Mouse (Mus musculus) retina, postnatal 1 day (tissue): Measurements from ENCODE around the gene Kdelr3.

Experiments
- DNase-seq: peaks from one replicate; pipeline ENCODE4 v3.0.0-alpha.2; 2012

Kdelr3 gene

DNA sequence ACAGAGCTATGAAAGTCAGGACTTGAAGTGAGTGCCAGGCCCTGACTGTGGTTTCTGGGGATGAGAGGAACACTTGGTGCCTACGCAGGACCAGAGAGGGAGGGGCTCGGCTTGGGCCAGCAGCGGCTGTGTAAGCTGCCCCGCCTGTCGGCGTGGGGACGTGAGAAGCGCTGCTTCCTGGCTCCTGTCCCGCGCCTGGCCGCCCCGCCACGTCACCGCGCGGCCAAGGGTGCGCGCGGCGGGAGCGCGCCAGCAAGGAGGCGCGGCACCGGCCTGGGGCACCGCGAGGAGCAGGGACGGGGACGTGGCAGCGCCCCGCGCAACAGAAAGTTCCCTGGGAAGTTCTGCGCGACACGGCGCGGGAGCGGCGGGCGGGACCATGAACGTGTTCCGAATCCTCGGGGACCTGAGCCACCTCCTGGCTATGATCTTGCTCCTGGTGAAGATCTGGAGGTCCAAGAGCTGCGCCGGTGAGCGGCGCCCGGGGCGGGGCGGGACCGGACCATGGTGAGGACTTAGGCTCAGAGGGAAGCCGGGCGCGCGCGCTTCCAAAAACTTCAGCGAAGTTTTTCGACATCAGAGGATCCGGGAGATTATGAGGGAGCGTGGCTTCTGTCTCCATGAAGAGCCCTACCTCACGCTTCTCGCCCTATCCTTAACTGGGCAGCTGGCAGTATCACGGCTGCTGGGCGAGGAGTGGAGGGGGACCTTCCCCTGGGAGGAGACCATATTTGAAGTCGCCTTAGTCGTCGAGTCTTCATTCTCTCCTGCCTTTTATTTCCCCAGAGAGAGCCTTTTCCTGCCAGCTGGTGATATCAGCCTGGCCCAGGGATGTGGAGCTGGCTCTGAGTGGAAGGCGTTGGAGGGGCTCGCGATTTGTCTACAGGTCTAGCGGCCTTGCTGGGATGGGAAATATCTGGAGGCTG, at the start of gene Kdelr3:
Kdelr3 (plus strand) TSS at position 241 of the 926 bp plus-strand sequence.
- peak; percentile 78 for DNase-seq

DNA sequence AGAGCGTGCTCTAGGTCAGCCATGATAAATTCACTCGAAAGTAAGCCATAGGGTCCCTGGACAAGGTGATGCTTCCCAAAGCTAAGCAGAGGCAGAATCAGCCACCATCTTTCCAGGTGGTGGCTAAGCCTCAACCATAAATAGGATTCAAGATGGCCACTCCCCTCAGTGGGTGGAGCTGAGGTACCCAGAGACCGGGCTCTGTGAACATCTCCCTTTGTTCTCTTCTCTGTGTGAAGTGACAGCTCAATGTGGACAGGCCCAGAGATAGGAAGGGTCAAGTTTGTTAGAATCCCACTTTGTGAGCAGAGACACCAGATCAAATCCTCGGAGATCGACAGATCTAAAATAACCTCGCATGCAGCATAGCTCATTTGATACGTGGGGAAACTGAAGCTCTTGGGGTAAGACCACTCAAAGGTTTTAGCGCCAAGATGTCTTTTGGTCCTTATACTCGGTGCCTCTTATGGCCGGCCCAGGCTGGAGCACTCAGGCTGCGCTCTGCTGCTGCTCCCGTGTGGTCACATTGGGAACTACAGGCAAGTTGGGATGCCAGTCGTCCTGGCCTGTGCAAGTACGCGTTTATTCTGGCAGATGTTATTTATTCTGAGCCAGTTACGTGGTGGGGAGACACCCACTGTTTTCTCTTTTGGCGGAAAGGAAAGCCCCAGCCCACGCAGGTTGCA, 49.5 kb upstream of the Kdelr3 start:
- DNase-seq = peak; percentile 86

DNA sequence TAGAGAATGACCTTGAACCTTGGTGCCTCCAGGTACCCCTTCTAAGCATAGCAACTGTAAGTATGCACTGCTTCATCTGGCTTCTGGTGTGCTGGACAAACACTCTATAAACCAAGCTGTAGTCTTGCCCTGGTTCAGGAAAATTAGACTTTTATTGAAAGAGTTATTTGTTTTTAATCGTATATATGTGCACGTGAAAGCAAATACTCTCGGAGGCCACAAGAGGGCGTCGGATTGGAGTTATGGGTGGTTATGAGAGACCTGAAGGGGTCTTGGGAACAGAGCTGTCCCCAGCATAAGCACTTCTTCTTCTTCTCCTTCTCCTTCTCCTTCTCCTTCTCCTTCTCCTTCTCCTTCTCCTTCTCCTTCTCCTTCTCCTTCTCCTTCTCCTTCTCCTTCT, 46.6 kb upstream of the Kdelr3 start:
- DNase-seq = no peak

DNA sequence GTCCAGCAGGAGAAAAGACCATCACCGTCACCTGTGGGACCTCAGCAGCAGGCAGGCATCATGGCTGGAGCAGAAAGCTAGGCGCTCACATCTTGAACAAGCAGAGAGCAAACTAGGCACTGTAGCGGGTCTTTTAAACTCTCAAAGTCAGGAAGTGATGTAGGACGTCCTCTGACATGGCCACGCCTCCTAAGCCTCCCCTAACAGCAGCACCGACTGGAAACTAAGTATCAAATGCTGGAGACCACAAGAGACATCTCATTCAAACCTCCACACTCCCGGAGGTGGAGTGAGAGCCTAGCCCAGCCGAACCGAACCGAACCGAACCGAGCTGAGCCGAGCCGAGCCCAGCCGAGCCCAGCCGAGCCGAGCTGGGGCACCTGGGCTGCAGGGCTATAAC, 45.6 kb upstream of the Kdelr3 start:
- DNase-seq = no peak

DNA sequence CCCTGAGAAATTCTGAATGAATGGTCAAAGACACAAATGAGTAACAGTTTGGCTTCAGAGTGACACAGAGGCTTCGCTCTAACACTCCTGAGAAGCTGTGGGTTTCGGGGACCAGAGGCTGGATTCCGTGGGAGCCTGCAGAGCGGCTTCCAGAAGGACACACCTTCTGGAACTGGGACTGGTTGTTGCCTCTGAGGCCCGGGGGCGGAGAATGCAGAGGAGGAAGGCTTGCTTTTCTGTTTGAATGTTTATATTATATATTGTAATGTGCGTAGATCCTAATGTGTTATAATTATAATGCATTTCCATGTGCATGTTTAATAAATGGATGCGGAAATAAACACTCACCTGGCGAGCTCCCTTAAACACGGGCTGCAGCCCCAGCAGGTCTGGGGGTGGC, 45.1 kb upstream of the Kdelr3 start:
- DNase-seq = no peak

DNA sequence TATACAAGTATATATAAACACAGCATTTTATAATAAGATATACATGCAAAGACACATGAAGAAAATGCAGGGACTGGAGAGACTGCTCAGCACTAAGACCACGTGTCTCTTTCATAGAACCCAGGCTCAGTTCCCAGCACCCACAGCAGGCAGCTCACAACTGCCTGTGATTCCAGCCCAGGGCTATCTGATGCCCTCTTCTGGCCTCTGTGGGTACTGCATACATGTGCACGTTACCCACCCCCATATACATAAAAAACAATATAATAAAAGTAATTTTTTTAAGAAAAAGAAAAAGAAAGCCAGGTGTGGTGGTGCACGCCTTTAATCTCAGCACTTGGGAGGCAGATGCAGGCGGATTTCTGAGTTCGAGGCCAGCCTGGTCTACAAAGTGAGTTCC, 43.2 kb upstream of the Kdelr3 start:
- no peak for DNase-seq

DNA sequence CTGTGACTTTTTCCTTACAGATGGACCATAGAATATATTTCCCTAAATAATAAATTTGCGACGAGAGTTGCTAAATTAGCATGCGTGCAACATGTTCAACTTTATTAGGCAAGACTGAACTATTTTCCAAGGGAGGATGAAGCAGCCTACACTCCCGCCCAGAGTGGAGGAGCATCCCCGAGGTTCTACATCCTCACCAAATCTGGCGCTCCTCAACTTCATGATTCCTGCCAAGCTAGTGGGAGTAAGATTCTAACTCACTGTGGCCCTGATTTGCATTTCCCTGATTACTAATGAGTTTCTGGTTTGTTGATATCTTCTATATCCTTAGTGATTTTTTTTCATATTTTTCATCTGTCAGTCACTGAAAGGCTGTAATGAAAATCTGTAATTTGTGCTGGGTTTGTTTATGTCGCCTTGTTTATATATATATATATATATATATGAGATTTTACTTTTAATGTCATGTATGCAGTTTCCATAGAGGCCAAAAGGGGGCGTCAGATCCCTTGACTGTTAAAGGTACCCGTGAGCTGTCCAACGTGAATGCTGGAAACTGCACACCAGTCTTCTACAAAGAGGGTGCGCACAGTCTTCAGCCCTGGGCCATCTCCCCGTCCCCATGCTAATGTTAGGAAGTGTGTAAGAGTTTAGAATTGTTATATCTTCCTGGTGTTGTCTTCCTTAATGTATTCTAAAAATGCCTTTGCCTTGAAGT, 42.4 kb upstream of the Kdelr3 start:
- no peak for DNase-seq

DNA sequence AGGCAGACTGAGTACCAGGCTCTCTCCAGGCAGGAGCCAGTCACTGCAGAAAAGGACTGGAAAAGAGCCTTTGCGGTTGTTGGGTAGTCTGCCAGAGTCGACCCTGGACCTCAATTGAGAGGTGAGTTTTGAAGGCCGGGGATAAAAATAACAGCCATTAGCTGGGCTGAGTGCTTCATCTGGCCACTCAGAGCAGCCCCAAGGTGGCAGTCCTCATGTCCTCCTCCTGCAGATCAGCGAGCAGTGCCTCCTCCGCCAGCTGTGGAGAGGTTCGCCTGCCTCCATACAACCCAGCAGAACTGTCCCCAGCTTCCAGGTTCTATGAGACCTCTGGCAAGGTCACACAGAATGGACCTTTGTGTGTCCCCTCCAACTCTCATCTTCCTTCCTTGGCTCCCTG, 39.0 kb upstream of the Kdelr3 start:
- DNase-seq = peak; percentile 42

DNA sequence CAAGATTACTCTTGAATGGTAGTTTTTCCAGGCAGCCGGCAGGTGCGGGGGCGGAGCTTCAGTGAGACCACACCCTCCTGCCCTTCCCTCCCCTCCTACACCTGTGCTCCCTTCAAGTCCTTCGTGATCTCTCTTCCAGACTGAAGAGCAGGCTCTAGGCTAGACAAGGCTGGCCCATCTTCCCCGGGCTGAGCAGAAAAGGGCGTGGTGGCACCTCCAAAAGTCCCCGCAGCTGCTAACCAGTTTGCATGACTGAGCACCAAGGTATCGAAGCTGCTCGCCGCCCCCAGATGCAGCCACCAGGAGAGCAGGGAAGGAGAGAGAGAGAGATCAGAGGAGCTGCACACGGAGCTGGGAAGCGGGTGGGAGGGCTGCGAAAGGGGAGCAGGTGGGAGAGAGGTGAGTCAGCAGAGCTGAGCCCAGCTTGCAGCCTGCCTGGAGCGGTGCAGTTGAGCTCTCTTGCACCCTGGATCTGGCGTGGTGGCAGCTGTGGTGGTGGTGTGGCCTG, 35.0 kb upstream of the Kdelr3 start:
- DNase-seq = peak; percentile 27

DNA sequence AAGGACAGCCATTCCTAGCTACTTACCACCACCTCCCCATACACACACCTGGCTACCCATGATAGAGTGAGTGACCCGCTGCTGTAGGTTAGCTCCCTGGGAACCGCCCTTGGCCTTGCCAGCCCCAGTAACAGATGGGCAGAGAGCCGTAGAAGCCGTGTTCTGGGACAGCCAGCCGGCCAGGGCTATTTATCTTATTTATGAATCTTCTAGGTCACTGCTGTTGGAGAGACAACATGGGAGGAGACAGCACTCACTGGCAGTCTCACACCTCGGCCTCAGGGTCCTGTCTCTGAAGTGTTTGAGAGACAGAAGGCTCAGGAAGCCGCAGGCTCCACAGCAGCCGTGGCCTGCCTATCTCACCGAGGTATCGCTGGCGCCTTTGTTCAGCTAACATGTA, 26.7 kb upstream of the Kdelr3 start:
- DNase-seq = peak; percentile 59

DNA sequence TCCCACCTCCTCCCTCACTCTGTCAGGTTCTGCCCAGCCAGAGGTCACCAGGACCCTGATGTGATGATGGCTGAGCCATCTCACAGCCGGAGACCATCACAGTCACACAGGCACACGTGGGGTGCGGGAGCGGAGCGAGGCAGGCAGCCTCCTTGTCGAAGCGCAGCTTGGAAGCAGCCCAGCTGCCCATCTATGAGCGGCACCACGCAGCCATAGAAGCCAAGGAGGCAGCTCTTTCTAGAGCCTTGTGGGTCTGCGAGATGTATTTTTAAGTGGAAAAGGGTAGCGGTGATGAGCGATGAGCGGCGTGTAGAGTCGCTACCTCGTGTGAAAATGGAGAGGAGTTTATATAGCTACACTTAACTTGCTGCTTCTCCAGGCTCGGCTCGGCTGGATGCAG, 22.7 kb upstream of the Kdelr3 start:
- DNase-seq = no peak

DNA sequence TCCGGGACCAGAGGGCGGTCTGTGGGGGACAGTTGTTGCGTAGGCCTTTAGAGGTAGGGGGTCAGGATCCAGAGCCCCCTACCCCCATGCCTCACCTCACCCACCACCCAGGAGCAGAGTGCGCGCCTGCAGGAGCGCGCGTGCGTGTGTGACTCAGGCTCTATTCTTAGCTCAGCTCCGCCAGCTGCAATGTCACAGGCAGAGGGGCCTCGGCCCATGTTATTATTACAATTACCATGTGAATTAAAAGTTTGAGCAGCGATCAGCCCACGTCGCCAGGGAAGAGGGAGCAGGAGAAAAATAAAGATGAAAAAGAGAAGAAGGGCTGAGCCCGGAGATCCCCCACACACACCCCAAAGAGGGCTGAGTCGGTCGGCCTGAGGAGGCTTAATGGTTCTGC, 16.1 kb upstream of the Kdelr3 start:
- no peak for DNase-seq

DNA sequence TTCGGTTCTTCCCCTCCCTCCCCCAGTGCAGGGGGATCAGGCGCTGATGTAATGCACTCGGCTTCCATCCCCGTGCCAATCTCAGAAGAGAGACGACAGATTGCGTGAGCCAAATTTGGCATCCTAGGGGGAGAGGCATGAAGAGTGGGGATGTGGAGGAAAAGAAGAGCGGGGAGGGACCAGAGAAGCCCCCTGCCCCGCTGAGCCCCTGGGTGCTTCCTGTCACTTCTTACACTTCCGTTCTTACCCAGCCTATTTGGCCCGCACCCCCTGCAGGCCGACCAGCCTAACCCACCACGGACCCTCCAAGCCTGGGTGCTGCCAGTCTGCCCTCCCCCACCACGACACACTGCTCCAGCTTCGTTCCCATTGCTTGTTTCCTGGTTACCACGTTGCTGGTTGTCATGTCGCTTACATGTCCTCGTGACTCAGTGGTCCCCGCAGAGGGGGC, 13.3 kb upstream of the Kdelr3 start:
- DNase-seq = no peak

DNA sequence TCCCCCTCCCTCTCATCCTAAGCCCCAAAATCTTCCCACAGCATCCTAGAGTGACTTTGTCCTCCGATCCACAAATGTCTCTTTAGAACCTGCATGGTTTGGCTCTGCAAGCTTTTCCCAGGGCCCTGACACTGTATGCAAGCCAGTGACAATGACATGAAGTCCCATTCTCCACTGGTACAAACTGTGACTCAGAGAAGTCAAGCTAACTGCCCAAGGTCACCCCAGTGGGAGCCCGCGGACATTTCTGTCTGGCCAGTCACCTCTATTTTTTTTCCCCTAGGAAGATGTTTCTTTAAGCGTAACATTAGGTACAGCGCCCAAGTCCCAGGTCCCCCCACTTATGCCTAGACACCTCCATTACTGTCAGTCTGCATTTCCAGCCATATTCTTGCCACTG, 12.8 kb upstream of the Kdelr3 start:
- no peak for DNase-seq

DNA sequence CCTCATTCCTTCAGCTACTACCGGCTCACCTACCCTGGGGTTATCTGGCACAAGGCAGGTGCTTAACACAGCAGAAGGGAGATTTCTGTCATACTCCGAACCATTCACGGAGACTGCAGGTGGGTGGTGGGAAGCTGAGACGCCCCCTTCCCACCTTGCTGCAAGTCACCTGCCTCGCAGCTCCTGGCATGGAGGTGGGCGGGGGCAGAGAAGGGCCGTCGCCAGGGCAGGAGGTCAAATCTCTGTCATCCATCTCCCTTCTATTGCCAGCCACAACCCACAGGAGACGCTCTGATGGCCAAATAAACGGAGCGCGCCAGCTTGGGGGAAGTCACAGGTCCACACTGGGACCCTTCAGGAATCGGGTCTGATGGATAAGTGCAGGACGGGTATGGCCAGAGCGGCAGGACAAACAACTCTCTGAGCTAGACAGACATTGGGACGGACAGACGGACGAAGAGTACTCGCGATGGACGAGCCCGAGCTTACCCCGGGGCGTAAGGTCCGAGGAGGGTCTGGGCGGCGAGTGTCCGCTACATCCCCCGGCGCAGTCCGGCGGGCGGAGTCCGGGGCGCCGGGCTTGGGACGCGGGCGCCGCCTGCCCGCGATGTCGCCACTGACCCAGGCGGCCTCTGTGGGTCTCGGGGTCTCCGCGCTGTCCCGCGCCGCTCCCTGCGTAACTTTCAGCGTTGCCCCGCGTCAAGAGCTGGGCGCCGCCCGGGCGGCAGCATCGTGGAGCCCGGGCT, 11.3 kb upstream of the Kdelr3 start, which contains the start of gene Kcnj4:
Kcnj4 (minus strand) TSS at position 535 of the 746 bp plus-strand sequence.
- no peak for DNase-seq

DNA sequence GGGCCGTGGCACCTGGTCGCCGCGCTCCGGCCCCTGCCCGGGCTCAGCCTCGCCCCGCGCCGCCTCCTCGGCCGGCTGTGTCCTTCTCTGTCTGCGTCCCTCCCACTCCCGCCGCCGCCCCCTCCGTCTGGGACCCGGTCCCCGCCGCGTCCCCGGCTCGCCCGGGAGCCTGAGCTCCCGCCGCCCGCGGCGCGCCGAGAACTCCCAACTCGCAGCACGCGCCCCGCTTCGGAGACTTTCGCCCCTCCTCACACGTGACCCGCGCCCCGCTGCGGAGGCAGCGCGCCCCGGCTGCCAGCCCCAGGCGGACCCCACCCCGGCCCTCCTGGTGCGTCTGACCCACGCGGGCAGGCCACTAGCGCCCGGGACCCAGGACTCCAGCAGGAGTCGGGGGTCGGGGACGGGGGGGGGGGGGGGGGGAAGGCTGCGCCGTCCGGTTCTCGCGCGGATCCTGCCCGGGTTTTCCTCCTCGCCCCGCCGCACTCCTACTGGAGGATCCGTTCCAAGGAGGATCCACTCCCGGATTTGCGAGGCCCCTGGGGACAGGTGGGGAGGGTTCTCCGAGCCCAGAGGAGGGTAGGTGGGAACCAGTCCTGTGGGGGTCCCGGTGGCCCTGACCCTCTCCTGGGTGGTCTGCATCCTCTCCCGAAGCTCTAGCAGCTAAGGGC, 10.5 kb upstream of the Kdelr3 start:
- DNase-seq = peak; percentile 86

DNA sequence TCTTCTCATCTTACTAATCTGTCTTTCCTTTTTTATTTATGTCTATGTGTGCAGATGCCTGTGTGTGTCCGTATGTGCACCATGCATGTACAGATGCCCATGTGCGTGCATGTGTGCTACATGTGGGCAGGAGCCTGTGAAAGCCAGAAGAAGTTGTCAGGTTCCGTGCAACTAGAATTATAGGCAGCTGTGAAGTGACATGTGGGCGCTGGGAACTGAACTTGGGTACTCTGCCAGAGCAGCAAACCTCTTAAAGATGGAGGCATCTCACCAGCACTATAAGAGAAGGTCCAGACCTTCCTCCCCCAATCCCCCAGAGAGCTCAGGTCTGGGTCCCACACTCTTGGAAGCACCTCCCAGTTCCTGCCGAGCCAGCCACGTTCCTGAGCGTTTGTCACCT, 9.8 kb upstream of the Kdelr3 start:
- DNase-seq = no peak

DNA sequence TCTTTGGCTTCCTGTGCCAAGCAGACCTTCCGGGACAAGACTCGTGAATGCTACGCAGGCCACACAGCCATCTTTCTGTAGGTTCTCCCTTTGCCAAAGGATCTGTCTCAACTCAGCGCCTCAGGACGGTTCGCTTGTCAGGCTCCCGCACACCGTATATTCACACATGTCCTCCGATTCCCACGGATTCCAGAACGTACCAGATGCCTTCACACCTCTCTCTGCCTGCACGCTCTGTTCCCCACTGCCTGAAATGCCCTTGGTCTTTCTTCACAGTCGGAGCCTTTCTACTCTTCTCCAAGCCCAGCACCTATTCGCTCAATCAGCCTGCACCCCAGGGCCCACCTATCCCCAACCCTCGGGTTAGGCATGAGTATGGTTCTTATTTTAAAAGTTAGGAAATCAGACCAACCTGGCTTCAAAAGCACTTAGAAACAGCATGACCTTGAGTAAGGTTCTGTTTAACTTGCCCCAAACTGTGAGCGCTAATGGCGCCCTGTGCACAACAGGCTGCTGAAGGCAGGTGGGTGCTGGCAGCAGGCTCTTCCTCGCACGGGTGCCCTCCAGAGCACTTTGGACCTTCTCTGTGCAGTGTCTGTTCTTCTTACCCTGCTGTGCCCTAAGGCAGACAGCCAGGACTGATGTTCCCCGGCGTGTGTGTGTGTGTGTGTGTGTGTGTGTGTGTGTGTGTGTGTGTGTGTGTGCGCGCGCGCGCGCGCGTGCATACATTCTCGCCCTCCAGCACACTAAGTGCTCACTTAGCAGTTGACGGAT, 9.0 kb upstream of the Kdelr3 start:
- DNase-seq = no peak

DNA sequence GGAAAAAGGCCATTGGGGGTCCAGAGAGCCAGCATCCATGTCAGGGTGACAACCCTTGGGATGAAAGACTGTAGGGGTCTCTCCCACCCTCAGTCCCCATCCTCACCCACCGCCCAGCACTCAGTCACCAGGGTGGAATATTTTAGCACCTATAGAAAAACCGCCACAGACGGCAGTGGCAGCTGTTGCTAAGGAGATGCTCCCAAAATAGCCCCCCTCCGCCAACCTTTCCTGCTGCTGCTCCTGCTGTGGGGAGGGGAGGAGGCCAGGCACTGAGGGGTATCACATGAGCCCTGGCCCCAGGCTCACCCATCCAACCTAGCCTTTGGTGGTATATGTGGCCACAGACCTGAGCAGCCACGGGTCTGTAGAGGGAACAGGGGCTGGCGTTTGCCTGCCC, 6.2 kb upstream of the Kdelr3 start:
- no peak for DNase-seq

DNA sequence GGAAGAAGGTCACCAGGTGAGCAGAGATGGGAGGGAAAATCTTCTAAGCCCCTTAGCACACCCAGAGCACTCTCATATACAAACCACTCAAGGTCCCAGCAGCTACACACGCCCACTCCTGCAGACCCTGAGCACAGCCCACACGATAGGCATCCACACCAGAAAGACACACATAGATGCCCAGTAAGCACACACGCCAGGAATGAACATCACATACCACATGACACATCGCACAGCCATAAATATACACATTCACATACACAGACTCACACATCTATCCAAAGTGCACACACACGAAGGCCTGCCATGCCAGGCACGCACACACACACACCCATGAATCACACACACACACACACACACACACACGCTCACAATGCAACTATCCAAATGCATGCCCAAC, 5.8 kb upstream of the Kdelr3 start:
- no peak for DNase-seq
